Mouse (Mus musculus) olfactory bulb, adult 2 months (tissue): Measurements from ENCODE around the gene Col7a1. TPM values are rescaled to one million over a fixed set of nuclear protein-coding genes. Genes with fewer than 3 reads are reported as not detected.

Experiments used
- H3K27ac ChIP-seq: fragments of 200-500 bp; 2 replicates; pipeline ENCODE4 v1.5.1; 2012; ENCODE audit warnings: low read depth, low read length; ENCODE audit not compliant: insufficient read depth
- H3K4me1 ChIP-seq: fragments of 200-500 bp; 2 replicates; pipeline ENCODE4 v1.6.1; 2012; ENCODE audit warnings: low read length; ENCODE audit not compliant: control insufficient read depth, insufficient read depth
- H3K4me3 ChIP-seq: fragments of 200-500 bp; 2 replicates; pipeline ENCODE4 v1.5.1; 2012; ENCODE audit warnings: mild to moderate bottlenecking, low read depth, low read length, moderate library complexity; ENCODE audit not compliant: insufficient read depth
- CTCF ChIP-seq: fragments of 200-500 bp; IDR thresholded peaks from 2 replicates; pipeline ENCODE4 v1.5.1; 2012; ENCODE audit warnings: low read depth, mild to moderate bottlenecking, low read length, moderate library complexity; ENCODE audit not compliant: insufficient read depth
- POLR2A ChIP-seq: fragments of 200-500 bp; IDR thresholded peaks from 2 replicates; pipeline ENCODE4 v1.6.1; 2012; ENCODE audit warnings: mild to moderate bottlenecking, low read depth, low read length, moderate library complexity; ENCODE audit not compliant: insufficient read depth
- WGBS: fragments of 180-500 bp; shearing (Covaris S2); methylation state at CpG from one replicate; pipeline ENCODE4 v1.1.7; 2018; 5-methylcytosine and 5-hydroxymethylcytosine counted together
- polyA plus RNA-seq: library from polyadenylated mRNA; stranded (reverse); fragments of >200 nt; gene quantifications from 2 replicates; pipeline ENCODE4 v1.2.4, GENCODE M21; 2012; ENCODE audit warnings: low replicate concordance; ENCODE audit not compliant: missing spikeins, insufficient read depth, insufficient read length

Gene Col7a1
- polyA plus RNA-seq, 1 experiment, result not detected

DNA sequence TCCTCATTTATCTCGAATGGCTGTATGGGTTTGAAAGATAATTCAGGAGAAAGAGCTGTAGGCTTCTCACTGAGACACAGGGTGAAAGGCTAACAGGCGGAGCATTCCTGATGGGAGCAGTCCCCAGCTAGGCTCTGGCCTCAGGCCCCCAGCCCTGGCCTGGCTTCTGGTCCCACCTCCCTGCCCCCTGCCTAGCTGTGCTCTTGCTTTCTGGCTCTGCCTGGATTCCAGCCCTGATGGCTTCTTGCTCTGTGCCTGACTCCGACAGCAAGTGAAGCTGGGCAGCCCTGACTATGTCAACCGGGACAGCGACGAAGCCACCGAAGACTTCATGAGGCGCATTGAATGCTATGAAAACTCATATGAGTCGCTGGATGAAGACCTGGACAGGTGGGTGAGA, 54.7 kb downstream of the Col7a1 start:
- WGBS, result 89% methylated on average over 9 of the region's 9 CpGs
- Histone ChIP-seq H3K27ac (no peak overlapping the region; the same call in 1 of the 2 replicates), H3K4me1 (peaks cover 20% of the 10 kb centered on the region), H3K4me3 (no peak overlapping the region)
- TF ChIP-seq POLR2A, result no peak

DNA sequence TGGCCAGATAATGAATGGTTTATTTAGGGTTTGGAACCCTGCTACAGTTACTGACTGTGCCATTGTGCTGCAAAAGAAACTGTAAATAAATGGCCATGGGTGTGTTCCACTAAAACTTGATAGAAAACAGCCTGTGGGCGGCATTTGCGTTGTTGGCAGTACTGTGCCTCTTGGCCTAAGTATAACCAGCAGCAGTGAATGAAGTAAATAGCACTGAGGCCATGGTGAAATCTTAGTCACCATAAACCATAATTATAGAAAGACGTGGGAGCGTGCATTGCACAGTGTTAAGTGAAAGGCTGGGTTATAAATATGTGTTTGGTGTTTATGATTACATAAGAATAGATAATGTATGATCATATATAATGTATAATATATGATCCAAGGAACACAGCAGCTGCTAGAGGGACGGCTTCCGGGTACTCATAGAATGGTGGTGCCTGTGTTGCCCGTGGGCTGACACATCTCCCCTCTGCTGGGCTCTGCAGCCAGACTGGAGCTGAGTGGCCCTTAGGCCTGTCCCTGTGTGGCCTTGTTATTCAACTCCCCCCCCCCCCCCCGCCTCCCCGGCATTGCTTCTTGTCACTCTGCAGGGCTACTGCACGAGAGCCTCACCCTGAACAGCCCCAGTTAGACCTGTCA, 55.7 kb downstream of the Col7a1 start:
- TF ChIP-seq POLR2A, result no peak
- TF ChIP-seq CTCF, result no peak
- 34% methylated on average over 10 of the region's 10 CpGs for WGBS
- H3K27ac ChIP-seq, result peak overlapping the region; percentile 38; the same call in 1 of the 2 replicates

GRCm38 (mm10) chr9:109009636-109010315, 56.4 kb downstream of the Col7a1 start:
- no peak for TF ChIP-seq CTCF
- TF ChIP-seq POLR2A, result no peak
- 54% methylated on average over 17 of the region's 17 CpGs for WGBS
- H3K4me3 ChIP-seq, result no peak overlapping the region
- H3K4me1 ChIP-seq, result peaks cover 20% of the 10 kb centered on the region
- peak overlapping the region; percentile 23; the same call in 1 of the 2 replicates for H3K27ac ChIP-seq

More for the DNA sequence above, 55.7 kb downstream of the Col7a1 start:
- Histone ChIP-seq H3K4me3 (no peak overlapping the region), H3K4me1 (peaks cover 20% of the 10 kb centered on the region)

DNA sequence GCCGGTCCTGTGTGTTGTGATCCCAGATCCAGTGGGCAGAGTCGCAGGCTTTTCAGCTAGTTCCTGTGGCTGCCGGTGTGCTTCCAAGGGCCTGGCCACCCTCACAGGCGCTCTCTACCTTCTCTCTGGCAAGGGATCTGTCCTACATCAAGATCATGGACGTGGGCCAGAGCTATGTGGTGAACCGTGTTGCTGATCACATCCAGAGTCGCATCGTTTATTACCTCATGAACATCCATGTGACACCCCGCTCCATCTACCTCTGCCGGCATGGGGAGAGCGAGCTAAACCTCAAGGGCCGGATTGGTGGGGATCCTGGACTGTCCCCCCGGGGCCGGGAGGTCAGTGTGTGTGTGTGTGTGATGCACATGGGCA, 56.9 kb downstream of the Col7a1 start:
- no peak overlapping the region for H3K4me3 ChIP-seq
- WGBS, result 91% methylated on average over 14 of the region's 14 CpGs
- no peak overlapping the region for H3K27ac ChIP-seq
- TF ChIP-seq CTCF (no peak), POLR2A (no peak)
- peaks cover 20% of the 10 kb centered on the region for H3K4me1 ChIP-seq

DNA sequence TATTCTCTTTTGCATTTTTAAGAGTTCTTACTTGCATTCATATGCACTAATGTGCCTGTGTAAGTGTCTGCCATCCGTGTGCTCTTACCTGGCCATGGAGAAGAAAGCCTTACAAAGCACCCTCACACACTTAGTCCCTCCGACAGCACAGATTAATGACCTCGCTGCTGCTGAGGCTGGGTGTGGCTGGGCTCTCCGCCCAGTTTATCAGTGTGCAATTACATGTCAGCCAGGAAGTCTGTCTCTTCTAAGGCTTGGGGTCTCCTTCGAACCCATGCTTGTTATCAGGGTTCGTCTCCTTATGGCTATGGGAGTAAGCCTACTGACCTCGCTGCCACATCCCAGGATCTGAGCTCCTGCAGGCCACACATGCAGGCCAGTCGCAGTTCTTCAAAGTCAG, 62.0 kb downstream of the Col7a1 start:
- H3K27ac ChIP-seq, result no peak overlapping the region
- H3K4me3 ChIP-seq, result no peak overlapping the region
- 74% methylated on average over 8 of the region's 8 CpGs for WGBS
- no peaks in the 10 kb centered on the region for H3K4me1 ChIP-seq
- no peak for TF ChIP-seq POLR2A
- no peak for TF ChIP-seq CTCF

DNA sequence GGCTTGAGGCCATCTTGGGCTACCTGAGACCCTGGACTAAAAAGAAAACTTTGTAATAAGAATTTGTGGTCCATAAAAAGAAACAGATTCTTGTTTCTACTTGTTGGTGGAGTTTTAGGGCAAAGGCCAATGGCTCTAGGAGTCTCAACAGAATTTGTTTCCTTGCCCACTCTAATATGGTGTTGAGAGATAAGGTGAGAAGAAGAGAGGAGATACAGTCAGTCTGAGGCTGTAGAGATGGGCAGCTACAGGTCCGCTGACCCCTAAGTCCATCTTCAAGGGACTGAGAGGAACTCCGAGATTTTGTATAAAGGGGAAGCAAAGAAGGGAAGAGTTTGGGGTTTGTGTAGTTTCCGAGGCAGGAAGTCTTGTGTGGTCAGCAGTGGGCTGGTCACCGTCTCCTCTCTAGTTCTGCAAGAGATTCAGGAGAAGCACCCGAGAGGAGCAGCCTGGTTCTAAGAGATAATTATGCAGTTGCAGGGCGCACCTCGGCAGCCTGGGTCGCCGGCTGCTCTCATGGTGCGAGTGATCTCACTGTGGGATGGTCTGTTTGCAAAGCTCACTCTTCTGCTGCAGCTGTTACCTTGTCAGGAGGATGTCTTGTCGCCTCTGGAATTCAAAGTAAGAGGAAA, 63.7 kb downstream of the Col7a1 start:
- peaks cover 3% of the 10 kb centered on the region; the same call in 1 of the 2 replicates for H3K4me1 ChIP-seq
- TF ChIP-seq POLR2A (no peak), CTCF (no peak)
- H3K4me3 ChIP-seq, result no peak overlapping the region
- no peak overlapping the region for H3K27ac ChIP-seq
- WGBS, result 83% methylated on average over 11 of the region's 11 CpGs

- Histone ChIP-seq H3K4me1 (peaks cover 9% of the 10 kb centered on the region), H3K27ac (no peak overlapping the region), H3K4me3 (no peak overlapping the region)
- TF ChIP-seq CTCF (no peak), POLR2A (no peak)
- WGBS, result 89% methylated on average over 4 of the region's 4 CpGs
Measured at GRCm38 (mm10) chr9:109021428-109021827, 68.0 kb downstream of the Col7a1 start.

DNA sequence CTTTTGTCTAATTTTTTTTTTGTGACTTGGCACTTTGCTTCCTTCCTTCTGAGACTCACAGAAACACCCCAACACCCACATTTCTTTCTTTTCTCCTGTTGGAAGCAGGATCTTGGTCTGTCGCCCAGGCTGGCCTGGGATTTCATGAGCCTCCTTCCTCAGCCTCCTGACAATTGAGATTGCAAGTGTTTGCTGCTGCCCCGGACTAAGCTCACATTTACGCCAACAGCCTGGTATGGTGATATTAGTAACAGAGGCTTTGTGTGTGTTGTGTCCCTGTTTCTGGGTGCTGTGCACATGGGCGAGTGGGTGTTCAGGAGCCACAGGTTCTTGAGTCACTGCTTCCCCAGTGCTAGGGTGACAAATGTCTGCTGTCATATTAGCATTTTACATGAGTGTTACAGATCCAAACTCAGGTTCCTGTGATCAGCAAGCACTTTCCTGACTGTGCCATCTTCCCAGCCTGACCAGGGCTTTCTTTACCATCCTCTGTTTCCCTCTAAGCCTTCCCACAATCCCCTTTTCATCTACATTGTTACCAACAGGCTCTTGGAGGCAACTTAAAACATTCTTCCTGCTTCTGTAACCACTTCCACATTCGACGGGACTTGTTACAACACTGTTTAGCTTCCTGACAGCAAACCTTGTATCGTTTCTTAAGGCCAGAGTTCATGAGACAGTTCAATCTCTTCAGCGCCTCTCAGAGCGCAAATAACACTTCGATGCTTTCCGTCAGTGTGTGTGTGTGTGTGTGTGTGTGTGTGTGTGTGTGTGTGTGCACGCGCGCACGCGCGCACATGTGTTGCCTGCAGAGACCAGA, 69.7 kb downstream of the Col7a1 start:
- 64% methylated on average over 17 of the region's 17 CpGs for WGBS
- TF ChIP-seq CTCF, result no peak
- TF ChIP-seq POLR2A, result no peak
- peaks cover 9% of the 10 kb centered on the region for H3K4me1 ChIP-seq
- H3K27ac ChIP-seq, result no peak overlapping the region
- no peak overlapping the region for H3K4me3 ChIP-seq
